Mouse (Mus musculus) kidney, embryonic 15.5 days (tissue): ENCODE measurements at regions not wholly inside any gene's neighbourhood (a gene's known extent, or its start where the extent isn't known, plus 50 kb on each side); places are given as distances from the start of the nearest gene placed in this dataset.

ENCODE experiments used
- ATAC-seq: fragments of 200-750 bp; cut with Nextera tagmentation; replicated peaks from 2 replicates; pipeline ENCODE4 v1.8.0; 2017; ENCODE audit warnings: moderate TSS enrichment; ENCODE audit not compliant: low FRiP score
- H3K27ac ChIP-seq: fragments of 300-500 bp; sonication (generic); 2 replicates; pipeline ENCODE4 v1.5.1; 2015; ENCODE audit warnings: mild to moderate bottlenecking, inconsistent platforms
- H3K27me3 ChIP-seq: fragments of 300-500 bp; sonication (generic); 2 replicates; pipeline ENCODE4 v1.6.1; 2015; ENCODE audit warnings: inconsistent platforms
- H3K36me3 ChIP-seq: fragments of 300-500 bp; sonication (generic); 2 replicates; pipeline ENCODE4 v1.6.1; 2015; ENCODE audit warnings: inconsistent platforms
- H3K4me1 ChIP-seq: fragments of 300-500 bp; sonication (generic); 2 replicates; pipeline ENCODE4 v1.6.1; 2015; ENCODE audit warnings: inconsistent platforms
- H3K4me2 ChIP-seq: fragments of 300-500 bp; sonication (generic); 2 replicates; pipeline ENCODE4 v1.6.1; 2015; ENCODE audit warnings: moderate library complexity, mild to moderate bottlenecking, inconsistent platforms
- H3K4me3 ChIP-seq: fragments of 300-500 bp; sonication (generic); replicated peaks from 2 replicates; pipeline ENCODE4 v1.5.1; 2015; ENCODE audit warnings: mild to moderate bottlenecking, inconsistent platforms
- H3K9ac ChIP-seq: fragments of 300-500 bp; sonication (generic); 2 replicates; pipeline ENCODE4 v1.6.1; 2015; ENCODE audit warnings: mild to moderate bottlenecking, inconsistent platforms
- H3K9me3 ChIP-seq: fragments of 300-500 bp; sonication (generic); replicated peaks from 2 replicates; pipeline ENCODE4 v1.6.1; 2016; ENCODE audit warnings: inconsistent platforms
- WGBS: fragments of 180-500 bp; shearing (Covaris S2); methylation state at CpG from one replicate; pipeline ENCODE4 v1.1.7; 2015; ENCODE audit warnings: mixed read lengths; 5-methylcytosine and 5-hydroxymethylcytosine counted together

DNA sequence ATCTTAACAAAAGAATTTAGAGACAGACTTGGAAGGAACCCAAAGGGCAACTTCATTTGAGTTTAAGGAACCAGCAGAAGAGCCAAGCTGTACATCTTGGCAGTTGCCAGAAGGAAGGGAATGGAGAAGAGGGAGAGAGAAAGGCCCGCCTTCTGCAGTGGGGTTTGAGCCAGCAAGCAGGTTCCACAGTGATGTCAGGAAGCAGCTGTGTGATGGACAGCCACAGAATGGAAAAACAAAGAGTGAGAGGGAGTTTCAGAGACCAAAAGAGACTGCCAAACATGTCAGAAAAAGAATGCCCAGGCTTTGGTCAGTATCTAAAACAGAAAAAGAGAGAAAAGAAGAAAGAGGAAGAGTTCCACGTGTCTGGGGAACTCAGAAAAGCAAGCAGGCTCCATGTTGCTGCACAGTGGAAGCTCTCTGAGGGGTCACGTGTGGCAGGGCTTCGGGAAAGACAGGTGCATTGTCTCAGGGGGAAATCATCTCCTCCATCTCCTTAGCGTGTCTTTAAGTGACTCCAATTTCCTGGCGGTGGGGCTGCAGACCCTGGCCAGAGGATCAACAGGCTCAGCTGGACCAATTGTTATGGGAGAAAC, 203.7 kb upstream of the Egln3 start:
- H3K9ac ChIP-seq: no peak overlapping the region
- 55% methylated on average over 6 of the region's 6 CpGs for WGBS
- H3K27ac ChIP-seq: no peak overlapping the region
- ATAC-seq: no peak
- H3K4me2 ChIP-seq: no peak overlapping the region
- H3K9me3 ChIP-seq: no peaks in the 10 kb centered on the region
- H3K36me3 ChIP-seq: no peaks in the 10 kb centered on the region
- no peaks in the 10 kb centered on the region for H3K27me3 ChIP-seq
- H3K4me3 ChIP-seq: no peak overlapping the region
- no peaks in the 10 kb centered on the region for H3K4me1 ChIP-seq

DNA sequence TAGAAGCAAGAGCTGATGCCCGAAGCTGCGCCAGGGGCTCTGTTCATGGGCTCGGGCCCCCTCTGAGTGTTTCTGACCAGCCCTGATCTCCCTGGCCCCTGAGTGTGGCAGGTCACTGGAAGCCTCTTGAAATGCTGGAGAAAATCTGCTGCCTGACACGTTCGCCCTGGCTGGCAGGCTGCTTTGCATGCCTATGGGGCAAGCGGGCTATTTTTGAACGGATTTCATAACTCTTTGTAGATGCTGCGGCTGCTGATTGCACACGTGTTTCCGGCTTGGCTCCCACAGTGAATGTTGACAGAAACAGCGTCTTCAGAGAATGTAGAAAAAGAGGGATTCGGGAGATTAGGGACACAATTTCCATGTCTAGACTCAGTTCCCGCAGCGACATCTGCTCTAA, 201.4 kb upstream of the Egln3 start:
- H3K9ac ChIP-seq: no peak overlapping the region
- no peak for ATAC-seq
- H3K27me3 ChIP-seq: no peaks in the 10 kb centered on the region
- H3K4me1 ChIP-seq: no peaks in the 10 kb centered on the region
- H3K27ac ChIP-seq: no peak overlapping the region
- WGBS: 80% methylated on average over 14 of the region's 14 CpGs
- H3K4me3 ChIP-seq: no peak overlapping the region
- H3K36me3 ChIP-seq: no peaks in the 10 kb centered on the region
- H3K4me2 ChIP-seq: no peak overlapping the region
- no peaks in the 10 kb centered on the region for H3K9me3 ChIP-seq

DNA sequence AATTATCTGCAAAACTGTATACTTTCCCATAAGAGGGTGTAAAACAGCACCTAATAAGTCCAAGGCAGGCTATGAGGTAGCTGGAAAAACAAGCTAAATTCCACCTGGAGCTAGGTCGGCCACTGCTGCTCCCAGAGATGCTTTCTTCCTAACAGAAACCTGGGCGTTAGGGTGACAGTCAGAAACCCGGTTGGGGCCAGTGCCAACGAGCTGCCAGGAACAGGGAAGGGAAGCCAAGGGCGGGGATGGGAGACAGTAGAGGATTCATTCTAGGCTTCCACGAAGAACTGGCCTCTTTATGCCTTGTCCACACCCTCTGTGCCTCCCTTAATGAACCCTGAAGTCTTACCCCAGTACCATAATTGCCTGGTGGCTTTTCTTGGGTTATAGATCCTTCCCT, 198.9 kb upstream of the Egln3 start:
- H3K4me2 ChIP-seq: no peak overlapping the region
- H3K27me3 ChIP-seq: no peaks in the 10 kb centered on the region
- ATAC-seq: no peak
- WGBS: 85% methylated on average over 6 of the region's 6 CpGs
- H3K4me1 ChIP-seq: no peaks in the 10 kb centered on the region
- no peak overlapping the region for H3K4me3 ChIP-seq
- no peak overlapping the region for H3K9ac ChIP-seq
- no peaks in the 10 kb centered on the region for H3K36me3 ChIP-seq
- no peaks in the 10 kb centered on the region for H3K9me3 ChIP-seq
- no peak overlapping the region for H3K27ac ChIP-seq

DNA sequence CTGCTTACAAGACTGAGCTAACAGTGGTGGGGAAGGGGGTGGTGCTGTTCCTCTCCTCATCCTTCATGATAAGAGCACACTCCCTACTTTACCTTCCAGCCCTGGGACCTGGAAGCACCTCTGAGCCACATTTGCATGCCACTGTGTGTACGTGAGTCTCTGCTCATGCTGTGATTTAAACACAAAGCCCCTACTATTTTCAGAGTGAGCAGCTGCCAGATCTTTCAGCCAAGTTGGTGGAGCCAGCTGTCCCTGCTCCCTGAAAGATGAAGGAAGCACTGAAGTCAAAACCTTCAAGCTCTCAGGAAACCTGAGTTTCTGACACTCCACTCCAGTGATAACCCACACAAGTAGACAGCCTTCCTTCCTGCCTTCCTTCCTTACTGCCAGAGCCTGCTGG, 198.0 kb upstream of the Egln3 start:
- 60% methylated on average over 1 of the region's 1 CpGs for WGBS
- H3K9ac ChIP-seq: no peak overlapping the region
- H3K4me1 ChIP-seq: no peaks in the 10 kb centered on the region
- no peaks in the 10 kb centered on the region for H3K9me3 ChIP-seq
- no peak overlapping the region for H3K27ac ChIP-seq
- H3K27me3 ChIP-seq: no peaks in the 10 kb centered on the region
- H3K4me2 ChIP-seq: no peak overlapping the region
- H3K36me3 ChIP-seq: no peaks in the 10 kb centered on the region
- ATAC-seq: no peak
- H3K4me3 ChIP-seq: no peak overlapping the region

DNA sequence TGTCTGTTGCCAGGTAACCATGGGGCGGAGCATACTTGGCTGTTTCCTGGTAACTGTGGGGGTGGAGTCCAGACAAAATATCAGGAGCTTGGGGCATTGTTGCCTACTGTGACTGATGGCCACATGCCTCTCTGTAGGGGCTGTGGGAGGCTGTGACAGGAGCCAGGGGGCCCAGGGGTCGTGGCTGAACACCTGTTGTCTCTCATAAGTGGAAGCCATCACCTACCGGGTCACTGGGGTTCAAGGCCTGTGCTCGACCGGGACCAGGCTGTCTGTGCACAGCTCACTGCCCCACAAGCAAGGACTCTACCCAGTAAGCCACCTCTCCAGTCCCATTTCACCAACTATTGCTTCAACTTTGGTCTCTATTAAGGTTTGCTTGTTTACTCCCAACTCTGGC, 196.4 kb upstream of the Egln3 start:
- H3K4me3 ChIP-seq: no peak overlapping the region
- no peak overlapping the region for H3K27ac ChIP-seq
- no peak overlapping the region for H3K4me2 ChIP-seq
- no peaks in the 10 kb centered on the region for H3K36me3 ChIP-seq
- no peak overlapping the region for H3K9ac ChIP-seq
- H3K9me3 ChIP-seq: no peaks in the 10 kb centered on the region
- no peaks in the 10 kb centered on the region for H3K27me3 ChIP-seq
- no peak for ATAC-seq
- no peaks in the 10 kb centered on the region for H3K4me1 ChIP-seq
- 77% methylated on average over 5 of the region's 5 CpGs for WGBS

DNA sequence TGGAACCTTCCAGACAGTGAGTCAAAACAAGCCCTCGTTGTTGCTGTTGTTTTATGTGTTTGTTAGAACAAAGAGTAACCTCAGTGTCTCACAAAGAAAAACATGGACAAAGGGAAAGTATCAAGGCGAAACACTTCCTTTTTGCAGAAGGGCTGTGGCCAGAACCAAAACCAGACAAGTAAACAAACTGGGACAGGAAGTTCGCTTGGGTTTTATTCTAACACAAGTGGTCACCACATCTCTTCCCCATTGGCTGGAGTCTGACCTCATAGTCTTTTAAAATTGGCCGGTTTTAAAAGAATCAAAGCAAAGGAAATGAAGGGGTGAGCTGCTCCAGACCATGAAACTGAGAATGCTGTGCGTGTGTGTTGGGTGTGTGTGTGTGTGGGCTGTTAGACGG, 194.4 kb upstream of the Egln3 start:
- no peaks in the 10 kb centered on the region for H3K27me3 ChIP-seq
- no peak overlapping the region for H3K9ac ChIP-seq
- ATAC-seq: no peak
- no peak overlapping the region for H3K4me2 ChIP-seq
- H3K36me3 ChIP-seq: no peaks in the 10 kb centered on the region
- WGBS: 54% methylated on average over 6 of the region's 6 CpGs
- H3K27ac ChIP-seq: no peak overlapping the region
- no peaks in the 10 kb centered on the region for H3K4me1 ChIP-seq
- no peaks in the 10 kb centered on the region for H3K9me3 ChIP-seq
- no peak overlapping the region for H3K4me3 ChIP-seq

DNA sequence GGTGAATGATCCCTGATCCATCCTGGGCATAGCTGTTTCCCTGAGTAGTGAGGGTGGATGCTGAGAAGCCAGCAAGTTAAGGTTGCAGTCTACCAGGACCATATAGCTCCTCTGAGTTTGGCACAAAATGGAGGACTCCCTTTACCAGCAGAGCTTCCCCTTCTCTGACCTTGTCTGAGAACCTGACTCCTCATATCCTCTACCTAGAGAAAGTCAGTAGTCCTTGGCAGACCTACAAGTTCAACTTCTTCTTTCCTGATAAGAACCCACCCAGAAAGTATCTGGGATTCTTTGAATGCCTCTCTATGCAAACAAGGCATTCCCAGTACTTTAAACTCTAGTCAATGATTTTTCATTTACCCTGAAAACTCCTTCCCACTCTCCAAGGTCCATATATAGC, 193.3 kb upstream of the Egln3 start:
- Histone ChIP-seq H3K4me2 (no peak overlapping the region), H3K27me3 (no peaks in the 10 kb centered on the region), H3K9me3 (no peaks in the 10 kb centered on the region), H3K27ac (no peak overlapping the region), H3K4me3 (no peak overlapping the region), H3K36me3 (no peaks in the 10 kb centered on the region), H3K9ac (no peak overlapping the region), H3K4me1 (no peaks in the 10 kb centered on the region)
- no peak for ATAC-seq

DNA sequence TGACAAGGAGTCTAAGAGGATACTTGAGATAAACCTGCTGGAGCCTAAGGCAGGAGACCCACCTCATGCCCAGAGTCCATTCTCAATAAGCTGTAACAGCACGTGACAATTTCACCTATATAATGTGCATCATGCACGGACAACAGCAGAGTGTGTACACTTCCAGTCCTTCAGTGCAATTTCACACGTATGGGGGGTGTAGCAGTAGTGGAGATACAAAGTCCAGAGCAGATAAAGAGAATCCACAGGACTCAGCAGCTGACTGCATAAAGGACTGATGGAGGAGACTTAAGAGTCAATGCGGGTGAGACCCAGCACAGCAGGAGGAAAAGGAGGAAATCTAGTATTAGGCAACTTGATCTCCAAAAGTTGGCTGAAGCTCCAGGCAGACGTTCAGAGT, 192.7 kb upstream of the Egln3 start:
- H3K36me3 ChIP-seq: no peaks in the 10 kb centered on the region
- no peak for ATAC-seq
- WGBS: 77% methylated on average over 5 of the region's 5 CpGs

DNA sequence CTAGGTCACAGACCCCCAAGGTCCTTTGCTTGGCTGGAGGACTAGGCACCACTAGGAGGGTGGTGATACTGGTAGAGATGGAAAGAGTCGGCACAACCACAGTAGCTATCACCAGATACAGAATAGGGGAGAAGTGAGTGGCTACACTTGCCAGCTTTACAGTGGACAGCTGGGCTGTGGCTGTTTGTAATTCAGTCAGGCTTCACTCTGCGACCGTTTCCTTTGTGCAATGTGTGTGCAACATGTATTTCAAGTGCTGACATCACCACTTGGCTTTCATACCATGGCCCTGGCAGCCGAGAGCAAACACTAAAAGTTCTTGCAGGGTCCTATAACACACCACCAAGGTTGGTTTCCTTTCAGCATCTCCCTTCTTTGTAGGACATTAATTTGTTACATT, 181.7 kb upstream of the Egln3 start:
- WGBS: 46% methylated on average over 4 of the region's 4 CpGs
- H3K4me2 ChIP-seq: no peak overlapping the region
- ATAC-seq: no peak
- no peaks in the 10 kb centered on the region for H3K9me3 ChIP-seq
- no peak overlapping the region for H3K4me3 ChIP-seq
- no peaks in the 10 kb centered on the region for H3K36me3 ChIP-seq
- no peak overlapping the region for H3K9ac ChIP-seq
- H3K27ac ChIP-seq: no peak overlapping the region
- no peaks in the 10 kb centered on the region for H3K4me1 ChIP-seq
- no peaks in the 10 kb centered on the region for H3K27me3 ChIP-seq

More for the DNA sequence above, 192.7 kb upstream of the Egln3 start:
- no peaks in the 10 kb centered on the region for H3K27me3 ChIP-seq
- H3K4me3 ChIP-seq: no peak overlapping the region
- H3K27ac ChIP-seq: no peak overlapping the region
- no peak overlapping the region for H3K4me2 ChIP-seq
- no peak overlapping the region for H3K9ac ChIP-seq
- no peaks in the 10 kb centered on the region for H3K4me1 ChIP-seq
- no peaks in the 10 kb centered on the region for H3K9me3 ChIP-seq

DNA sequence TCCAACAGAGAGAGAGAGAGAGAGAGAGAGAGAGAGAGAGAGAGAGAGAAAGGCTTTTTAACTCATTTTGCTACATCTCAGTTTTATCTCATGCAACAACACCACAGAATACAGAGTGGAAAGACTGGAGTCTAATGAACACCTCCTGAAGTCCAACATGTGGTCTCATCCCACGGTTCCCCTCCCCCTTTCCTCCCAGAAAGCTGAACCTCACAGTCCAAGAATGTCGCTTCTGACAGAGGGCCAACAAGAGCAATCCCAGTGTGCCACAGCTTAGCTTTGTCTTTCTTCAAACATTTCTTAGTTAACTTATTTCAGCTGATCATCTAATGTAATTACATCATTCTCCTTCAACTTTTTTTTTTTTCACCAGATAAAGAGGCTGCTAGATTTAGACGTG, 180.5 kb upstream of the Egln3 start:
- Histone ChIP-seq H3K4me1 (no peaks in the 10 kb centered on the region), H3K9ac (no peak overlapping the region), H3K4me2 (no peak overlapping the region), H3K9me3 (no peaks in the 10 kb centered on the region), H3K4me3 (no peak overlapping the region), H3K27me3 (no peaks in the 10 kb centered on the region), H3K36me3 (no peaks in the 10 kb centered on the region), H3K27ac (no peak overlapping the region)
- 48% methylated on average over 3 of the region's 3 CpGs for WGBS
- ATAC-seq: no peak

DNA sequence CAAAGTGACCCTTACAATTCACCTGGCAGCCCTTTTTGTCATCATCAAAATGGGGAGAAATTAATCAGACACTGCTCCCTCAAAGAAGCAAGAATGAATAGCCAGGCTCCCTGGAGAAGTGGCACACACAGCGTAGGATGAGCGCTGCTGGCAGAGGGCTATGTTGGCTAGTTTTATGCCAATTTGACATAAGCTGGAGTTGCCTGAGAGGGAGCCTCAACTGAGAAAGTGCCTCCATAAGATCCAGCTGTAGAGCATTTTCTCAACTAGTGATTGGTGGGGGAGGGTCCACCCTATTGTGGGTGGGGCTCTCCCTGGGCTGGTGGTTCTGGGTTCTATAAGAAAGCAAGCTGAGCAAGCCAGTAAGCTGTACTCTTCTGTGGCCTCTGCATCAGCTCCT, 179.3 kb upstream of the Egln3 start:
- Histone ChIP-seq H3K9ac (no peak overlapping the region), H3K4me3 (no peak overlapping the region), H3K36me3 (no peaks in the 10 kb centered on the region), H3K27ac (no peak overlapping the region), H3K27me3 (no peaks in the 10 kb centered on the region), H3K4me1 (no peaks in the 10 kb centered on the region), H3K9me3 (0 out of 2 replicates have a peak, but pooled peaks cover 3% of the 10 kb centered on the region), H3K4me2 (no peak overlapping the region)
- ATAC-seq: no peak
- 98% methylated on average over 2 of the region's 2 CpGs for whole genome bisulfite sequencing

DNA sequence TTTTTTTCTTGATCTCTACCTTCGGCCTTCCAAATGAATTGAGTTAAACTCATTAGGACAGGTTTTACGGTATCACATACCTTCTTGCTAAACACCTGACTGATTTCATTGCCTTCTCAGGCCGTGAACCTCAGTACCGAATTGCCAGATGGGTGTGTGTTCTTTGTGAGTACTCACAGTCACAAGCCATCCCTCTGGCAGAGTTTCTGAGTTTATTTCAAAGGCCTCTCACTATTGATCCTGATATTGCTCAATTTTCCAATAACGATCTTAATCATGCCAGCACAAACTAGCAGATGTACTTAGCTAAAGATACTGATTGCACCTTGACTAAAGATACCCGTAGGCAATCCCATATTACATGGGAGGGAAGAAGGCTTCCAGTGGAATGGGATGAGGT, 178.4 kb upstream of the Egln3 start:
- 72% methylated on average over 6 of the region's 6 CpGs for WGBS
- H3K36me3 ChIP-seq: no peaks in the 10 kb centered on the region
- H3K4me1 ChIP-seq: no peaks in the 10 kb centered on the region
- H3K27ac ChIP-seq: no peak overlapping the region
- no peak overlapping the region for H3K4me3 ChIP-seq
- H3K27me3 ChIP-seq: no peaks in the 10 kb centered on the region
- no peak for ATAC-seq
- 0 out of 2 replicates have a peak, but pooled peaks cover 3% of the 10 kb centered on the region for H3K9me3 ChIP-seq
- no peak overlapping the region for H3K9ac ChIP-seq
- H3K4me2 ChIP-seq: no peak overlapping the region

DNA sequence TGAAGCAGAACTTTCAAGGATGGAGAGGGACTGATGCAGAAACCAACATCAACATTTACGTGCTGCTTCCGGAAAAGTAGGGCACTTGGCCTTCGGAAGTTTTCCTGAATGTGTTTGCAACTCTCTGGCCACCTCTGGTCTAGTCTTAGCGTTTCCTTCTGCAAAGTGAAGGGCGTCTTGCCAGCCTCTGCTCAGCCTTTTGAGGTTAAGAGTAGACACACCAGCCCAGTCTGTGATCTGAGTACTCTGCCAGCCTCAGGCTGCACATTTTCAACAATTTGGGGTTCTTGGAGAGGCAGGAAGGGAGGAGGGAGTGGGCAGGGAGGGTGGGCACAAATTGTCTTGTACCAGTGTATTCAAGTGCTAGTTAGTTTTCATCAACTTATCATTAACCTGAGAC, 176.7 kb upstream of the Egln3 start:
- no peaks in the 10 kb centered on the region for H3K27me3 ChIP-seq
- no peaks in the 10 kb centered on the region for H3K4me1 ChIP-seq
- H3K9ac ChIP-seq: no peak overlapping the region
- no peak for ATAC-seq
- H3K4me2 ChIP-seq: no peak overlapping the region
- 91% methylated on average over 5 of the region's 5 CpGs for WGBS
- H3K4me3 ChIP-seq: no peak overlapping the region
- H3K36me3 ChIP-seq: no peaks in the 10 kb centered on the region
- 0 out of 2 replicates have a peak, but pooled peaks cover 3% of the 10 kb centered on the region for H3K9me3 ChIP-seq
- H3K27ac ChIP-seq: no peak overlapping the region
